Mouse (Mus musculus) cerebellum, postnatal 10 days (tissue): ENCODE measurements around the gene Srrd.
A peak's percentile ranks its signal among the peaks of the same experiment; 100 is the strongest.

Source experiments
- DNase-seq, 2 experiments: peaks; one replicate each; pipeline ENCODE4 v3.0.0; 2021; ENCODE audit warnings: mixed read lengths in 2 of 2

Srrd gene

DNA sequence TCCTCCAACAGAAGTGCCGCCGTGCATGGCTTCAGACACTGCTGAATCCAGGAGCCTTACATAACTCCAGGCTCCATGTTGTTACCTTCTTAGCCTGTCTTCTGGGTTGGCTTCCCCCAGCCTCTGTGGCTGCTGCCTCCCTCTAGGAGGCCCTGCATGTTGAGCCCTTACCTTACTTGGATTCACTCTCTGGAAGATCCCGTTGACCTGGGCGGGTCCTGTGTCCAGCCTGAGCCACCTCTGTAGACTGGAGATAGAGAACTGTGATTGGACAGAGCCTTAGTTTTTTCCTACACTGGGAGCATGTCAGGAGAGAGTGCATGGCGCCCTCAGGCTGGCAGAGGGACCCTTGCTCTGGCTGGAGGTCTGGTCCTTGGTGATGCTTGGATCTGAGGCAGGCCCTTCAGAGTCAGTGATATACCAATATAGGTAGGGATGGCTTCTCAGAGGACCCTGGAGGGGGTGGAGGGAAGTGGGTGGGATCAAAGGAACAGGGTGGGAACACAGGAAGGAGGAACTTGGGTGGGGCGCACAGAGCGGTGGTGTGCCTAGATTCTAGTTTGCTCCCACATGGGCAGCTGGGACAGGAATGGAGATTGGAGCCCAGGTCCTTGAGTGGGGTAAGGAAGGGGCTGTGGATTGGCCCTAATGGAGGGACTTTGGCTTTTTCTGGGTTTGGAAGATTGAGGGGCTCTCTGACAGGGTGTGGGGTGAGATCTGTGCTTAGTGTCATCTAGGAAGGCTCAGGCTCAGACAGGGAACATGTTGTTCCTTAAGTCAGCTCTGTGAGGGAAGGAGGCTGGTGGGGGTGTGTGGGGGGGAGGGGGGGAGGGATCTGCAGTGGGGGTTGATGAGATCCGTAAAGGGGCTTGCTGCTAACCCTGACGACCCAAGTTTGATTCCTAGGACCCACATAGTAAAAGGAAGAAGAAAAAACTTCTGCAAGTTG is 54.4 kb downstream of the Srrd start:
- peak in 1 of 2 experiments; percentile 5 for DNase-seq

DNA sequence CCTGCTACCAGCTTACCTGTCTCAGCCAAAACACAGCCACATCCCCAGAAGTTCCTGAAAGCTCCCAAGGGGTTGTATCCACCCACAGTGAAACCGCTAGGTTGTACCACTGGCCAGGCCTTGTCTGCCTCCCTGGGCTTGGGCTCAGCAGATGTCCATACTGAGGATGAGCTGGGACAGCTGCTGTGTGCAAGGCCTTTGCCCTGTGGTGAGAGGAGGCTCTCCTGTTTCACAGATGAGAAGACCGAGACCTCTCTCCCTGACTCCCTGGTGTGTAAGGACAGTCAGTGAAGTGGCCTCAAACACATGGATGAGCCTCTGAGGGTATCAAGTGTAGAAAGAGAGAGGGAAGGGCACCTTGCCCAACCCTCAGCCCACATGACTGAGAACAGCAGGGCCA is 55.2 kb downstream of the Srrd start:
- DNase-seq = peak in 1 of 2 experiments; percentile 6
